Mouse (Mus musculus): ENCODE measurements around the gene Arl3. TPM values are rescaled to one million over a fixed set of nuclear protein-coding genes. Genes with fewer than 3 reads are reported as not detected.

Arl3 gene
- polyA plus RNA-seq, 1 experiment: 81.4 TPM

DNA sequence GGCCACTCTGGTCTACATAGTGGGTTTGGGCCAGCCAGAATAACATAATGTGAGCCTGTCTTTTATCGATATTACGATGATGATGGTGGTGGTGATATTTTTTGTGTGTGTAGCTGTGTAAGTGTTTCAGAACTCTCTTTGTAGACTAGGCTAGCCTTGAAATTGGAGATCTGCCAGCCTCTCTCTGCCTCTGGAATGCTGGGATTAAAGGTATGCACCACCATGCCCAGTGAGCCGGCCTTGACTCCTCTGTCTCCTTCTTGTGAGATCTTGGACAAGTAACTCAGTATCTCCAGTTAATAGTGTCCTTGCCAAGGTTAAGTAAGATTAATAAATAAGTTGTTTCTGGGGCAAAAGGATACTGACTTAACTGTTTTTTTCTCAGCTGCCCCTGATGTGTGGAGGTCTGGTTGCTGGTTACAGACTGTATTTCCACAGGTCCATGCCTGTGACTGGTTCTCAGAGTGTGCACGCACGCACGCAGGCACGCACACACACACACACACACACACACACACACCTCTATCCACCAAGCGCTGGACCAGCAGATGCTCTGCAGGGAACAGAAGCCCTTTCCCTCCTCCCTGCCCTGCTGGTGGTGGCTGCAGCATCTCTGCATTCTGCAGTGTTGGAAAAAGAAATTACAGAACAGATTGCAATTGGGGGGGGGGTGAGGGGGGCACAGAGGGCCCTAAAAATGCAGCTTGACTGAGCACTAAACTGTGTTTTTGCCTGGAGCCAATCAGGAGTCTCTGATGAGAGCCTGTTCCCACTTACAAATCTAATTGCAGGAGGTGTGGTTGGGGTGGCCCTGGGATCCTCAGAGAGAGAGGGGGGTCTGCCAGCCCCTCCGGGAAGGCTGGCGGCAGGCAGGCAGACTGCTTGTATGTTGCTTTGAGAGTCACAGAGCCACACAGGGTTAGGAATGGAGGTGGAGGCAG, 47.0 kb downstream of the Arl3 start:
- Histone ChIP-seq H3K79me2 (ENCODE audit: control insufficient read depth, insufficient read depth) (no peaks in the 10 kb centered on the region), H3K4me3 (ENCODE audit: insufficient read depth, poor library complexity, severe bottlenecking) (no peak overlapping the region), H3ac (ENCODE audit: control insufficient read depth, insufficient read length, low read depth) (no peak overlapping the region), H3K79me3 (ENCODE audit: low read depth) (no peaks in the 10 kb centered on the region), H3K36me3 (ENCODE audit: control insufficient read depth, insufficient read depth) (no peaks in the 10 kb centered on the region), H3K27me3 (ENCODE audit: control insufficient read depth, insufficient read depth, insufficient read length) (no peaks in the 10 kb centered on the region)
- TF ChIP-seq MAX (IDR thresholded peaks at IDR 0.05) (no peak), MYOD1 (IDR thresholded peaks at IDR 0.05; ENCODE audit: control insufficient read depth, insufficient read length, low read depth) (no peak), CEBPB (IDR thresholded peaks at IDR 0.05; ENCODE audit: low read depth) (no peak), MYOG (IDR thresholded peaks at IDR 0.05; ENCODE audit: control insufficient read depth, extremely low read depth, insufficient read length) (no peak), FOSL1 (IDR thresholded peaks at IDR 0.05; ENCODE audit: insufficient read depth, low read length, poor library complexity, severe bottlenecking) (no peak), CTCF (IDR thresholded peaks at IDR 0.05; ENCODE audit: control insufficient read depth, insufficient read depth, insufficient read length) (no peak), USF1 (IDR thresholded peaks at IDR 0.05; ENCODE audit: low read depth) (no peak)

DNA sequence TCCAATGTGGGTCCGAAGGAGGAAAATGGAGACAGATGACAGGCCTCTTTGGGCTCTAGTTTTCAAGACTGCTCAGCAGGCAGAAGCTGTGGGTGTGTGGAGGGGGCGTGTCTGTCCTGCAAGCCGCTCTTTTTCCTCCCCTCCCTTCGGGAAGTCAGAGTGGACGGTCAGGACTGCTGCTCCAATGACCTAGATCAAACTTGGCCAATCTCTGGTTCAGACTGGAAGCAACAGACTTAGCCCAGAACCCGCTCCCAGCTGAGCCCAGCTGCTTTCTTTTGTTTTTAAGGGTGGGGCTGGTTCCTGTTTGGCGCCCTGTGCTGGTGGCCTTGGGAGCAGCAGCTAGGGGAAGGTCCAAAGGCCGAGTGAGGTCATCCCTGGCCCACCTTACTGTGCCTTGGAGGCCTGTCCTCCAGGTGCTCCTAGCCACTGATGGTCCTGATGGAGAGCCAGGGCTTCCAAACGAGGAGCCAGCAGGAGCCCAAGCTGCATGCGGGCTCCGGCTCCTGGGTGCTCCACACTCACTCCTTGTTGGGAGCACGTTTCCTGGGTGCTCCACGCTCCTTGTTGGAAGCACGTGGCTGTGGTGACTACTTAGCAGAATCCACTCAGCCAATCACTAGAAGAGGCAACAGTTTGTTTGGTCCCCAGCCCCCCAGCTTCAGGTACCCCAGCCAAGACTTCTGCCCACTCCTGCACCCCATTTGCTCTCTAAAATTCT, 48.2 kb downstream of the Arl3 start:
- H3K27me3 ChIP-seq (ENCODE audit: control insufficient read depth, insufficient read depth, insufficient read length): no peaks in the 10 kb centered on the region
- peak; percentile 56 for TF ChIP-seq MAX (IDR thresholded peaks at IDR 0.05)
- peak; percentile 16 for TF ChIP-seq CTCF (IDR thresholded peaks at IDR 0.05; ENCODE audit: control insufficient read depth, insufficient read depth, insufficient read length)
- no peak for TF ChIP-seq FOSL1 (IDR thresholded peaks at IDR 0.05; ENCODE audit: insufficient read depth, low read length, poor library complexity, severe bottlenecking)
- TF ChIP-seq MYOG (IDR thresholded peaks at IDR 0.05; ENCODE audit: control insufficient read depth, extremely low read depth, insufficient read length): no peak
- no peak for TF ChIP-seq USF1 (IDR thresholded peaks at IDR 0.05; ENCODE audit: low read depth)
- no peak for TF ChIP-seq MYOD1 (IDR thresholded peaks at IDR 0.05; ENCODE audit: control insufficient read depth, insufficient read length, low read depth)
- no peak for TF ChIP-seq CEBPB (IDR thresholded peaks at IDR 0.05; ENCODE audit: low read depth)
- no peak overlapping the region for H3K4me3 ChIP-seq (ENCODE audit: insufficient read depth, poor library complexity, severe bottlenecking)
- no peaks in the 10 kb centered on the region for H3K36me3 ChIP-seq (ENCODE audit: control insufficient read depth, insufficient read depth)
- H3K79me3 ChIP-seq (ENCODE audit: low read depth): no peaks in the 10 kb centered on the region
- no peaks in the 10 kb centered on the region for H3K79me2 ChIP-seq (ENCODE audit: control insufficient read depth, insufficient read depth)
- H3ac ChIP-seq (ENCODE audit: control insufficient read depth, insufficient read length, low read depth): peak overlapping the region; percentile 65

DNA sequence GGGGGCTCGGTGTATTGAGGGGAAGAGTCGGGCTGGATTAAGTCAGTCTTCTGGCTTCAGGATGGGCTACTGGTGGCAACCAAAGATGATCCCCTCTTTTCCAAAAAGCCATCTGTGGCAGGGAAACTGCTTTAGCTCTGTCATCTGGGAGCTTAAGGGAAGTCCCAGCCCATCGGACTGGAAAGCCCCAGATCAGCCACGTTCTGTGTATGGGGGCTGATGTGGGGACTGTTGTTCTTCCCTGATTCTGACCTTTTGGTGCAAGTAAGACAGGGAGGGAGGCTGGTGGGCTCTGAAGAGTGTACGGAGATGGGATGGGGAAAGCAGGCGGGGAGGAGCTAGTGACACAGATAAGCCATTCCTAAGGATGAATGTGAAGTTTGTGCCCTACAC, 48.9 kb downstream of the Arl3 start:
- Histone ChIP-seq H3K79me2 (ENCODE audit: control insufficient read depth, insufficient read depth) (no peaks in the 10 kb centered on the region), H3ac (ENCODE audit: control insufficient read depth, insufficient read length, low read depth) (peak overlapping the region; percentile 65), H3K79me3 (ENCODE audit: low read depth) (no peaks in the 10 kb centered on the region), H3K36me3 (ENCODE audit: control insufficient read depth, insufficient read depth) (no peaks in the 10 kb centered on the region), H3K4me3 (ENCODE audit: insufficient read depth, poor library complexity, severe bottlenecking) (peak overlapping the region; percentile 19), H3K27me3 (ENCODE audit: control insufficient read depth, insufficient read depth, insufficient read length) (no peaks in the 10 kb centered on the region)
- no peak for TF ChIP-seq CEBPB (IDR thresholded peaks at IDR 0.05; ENCODE audit: low read depth)
- TF ChIP-seq CTCF (IDR thresholded peaks at IDR 0.05; ENCODE audit: control insufficient read depth, insufficient read depth, insufficient read length): no peak
- no peak for TF ChIP-seq MAX (IDR thresholded peaks at IDR 0.05)
- no peak for TF ChIP-seq USF1 (IDR thresholded peaks at IDR 0.05; ENCODE audit: low read depth)
- no peak for TF ChIP-seq MYOG (IDR thresholded peaks at IDR 0.05; ENCODE audit: control insufficient read depth, extremely low read depth, insufficient read length)
- TF ChIP-seq MYOD1 (IDR thresholded peaks at IDR 0.05; ENCODE audit: control insufficient read depth, insufficient read length, low read depth): no peak
- TF ChIP-seq FOSL1 (IDR thresholded peaks at IDR 0.05; ENCODE audit: insufficient read depth, low read length, poor library complexity, severe bottlenecking): no peak

DNA sequence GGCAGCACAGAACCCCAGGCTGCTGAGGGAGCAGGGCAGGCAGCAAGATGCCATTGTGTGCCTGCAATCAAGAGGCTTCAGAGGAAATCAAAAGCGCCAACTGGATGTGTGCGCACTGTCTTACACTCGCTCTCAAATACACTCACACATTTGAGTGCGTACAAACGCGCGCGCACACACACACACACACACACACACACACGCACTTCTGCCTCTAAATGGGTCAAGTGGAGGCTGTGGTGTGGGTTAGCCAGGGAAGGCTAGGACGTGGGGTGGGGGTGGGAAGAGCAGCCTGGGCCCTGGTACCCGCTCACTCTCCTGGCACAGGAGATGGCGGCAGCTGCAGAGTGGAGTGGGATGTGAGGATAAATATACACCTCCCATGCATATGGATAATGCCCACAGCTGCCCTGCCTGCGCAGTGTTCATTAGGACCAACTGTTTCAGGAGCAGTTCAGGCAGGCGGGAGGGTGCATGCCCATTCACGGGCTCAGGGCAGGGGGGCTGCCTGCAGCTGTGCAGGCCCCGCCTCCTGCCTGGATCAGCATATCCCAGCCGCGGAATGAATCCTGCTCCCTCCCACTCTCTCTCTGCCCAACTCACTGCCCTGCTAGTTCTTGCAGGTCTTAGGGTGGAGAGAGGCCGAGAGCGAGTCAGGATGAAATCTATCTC, 49.4 kb downstream of the Arl3 start:
- Histone ChIP-seq H3K4me3 (ENCODE audit: insufficient read depth, poor library complexity, severe bottlenecking) (peak overlapping the region; percentile 19), H3ac (ENCODE audit: control insufficient read depth, insufficient read length, low read depth) (peak overlapping the region; percentile 65), H3K79me2 (ENCODE audit: control insufficient read depth, insufficient read depth) (no peaks in the 10 kb centered on the region), H3K27me3 (ENCODE audit: control insufficient read depth, insufficient read depth, insufficient read length) (no peaks in the 10 kb centered on the region), H3K36me3 (ENCODE audit: control insufficient read depth, insufficient read depth) (no peaks in the 10 kb centered on the region), H3K79me3 (ENCODE audit: low read depth) (no peaks in the 10 kb centered on the region)
- TF ChIP-seq MYOD1 (IDR thresholded peaks at IDR 0.05; ENCODE audit: control insufficient read depth, insufficient read length, low read depth) (peak; percentile 70), MYOG (IDR thresholded peaks at IDR 0.05; ENCODE audit: control insufficient read depth, extremely low read depth, insufficient read length) (no peak)

DNA sequence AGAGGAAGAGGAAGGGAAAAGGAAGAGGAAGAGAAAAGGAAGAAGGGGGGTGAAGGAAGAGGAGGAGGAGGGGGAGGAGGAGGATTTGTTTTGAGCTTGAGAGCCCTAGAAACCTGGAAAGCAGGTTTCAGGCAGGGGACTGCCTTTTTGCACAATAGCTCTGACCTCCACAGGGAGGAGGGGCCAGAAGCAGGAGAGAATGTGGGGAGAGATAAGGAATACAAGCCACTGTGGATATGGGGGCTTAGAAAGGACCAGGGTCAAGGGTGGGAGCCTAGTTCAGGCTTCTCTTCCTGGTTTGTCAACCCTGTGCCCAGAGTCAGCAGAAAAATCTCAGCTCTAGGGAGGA, 49.9 kb downstream of the Arl3 start:
- Histone ChIP-seq H3ac (ENCODE audit: control insufficient read depth, insufficient read length, low read depth) (peak overlapping the region; percentile 63), H3K79me2 (ENCODE audit: control insufficient read depth, insufficient read depth) (no peaks in the 10 kb centered on the region), H3K36me3 (ENCODE audit: control insufficient read depth, insufficient read depth) (no peaks in the 10 kb centered on the region), H3K79me3 (ENCODE audit: low read depth) (no peaks in the 10 kb centered on the region), H3K4me3 (ENCODE audit: insufficient read depth, poor library complexity, severe bottlenecking) (no peak overlapping the region), H3K27me3 (ENCODE audit: control insufficient read depth, insufficient read depth, insufficient read length) (no peaks in the 10 kb centered on the region)
- TF ChIP-seq CEBPB (IDR thresholded peaks at IDR 0.05; ENCODE audit: low read depth): peak; percentile 36
- TF ChIP-seq USF1 (IDR thresholded peaks at IDR 0.05; ENCODE audit: low read depth): no peak

Data from C2C12 (cell line).